Mouse (Mus musculus): Measurements from ENCODE around the gene S100a16. TPM values are rescaled to one million over a fixed set of nuclear protein-coding genes. Genes with fewer than 3 reads are reported as not detected.
A peak's percentile ranks its signal among the peaks of the same experiment; 100 is the strongest.

S100a16 gene
- polyA plus RNA-seq (2014; fragmentation: Nextera tagmentation; extraction: Ambion mirVana): 22.5 and 33.3 TPM in 2 replicates

- no peaks in the 10 kb centered on the region for H3K4me1 ChIP-seq (ENCODE audit: control insufficient read depth, insufficient read depth, low read length)
- no peak for ATAC-seq (ENCODE audit: low read depth)
- H3K4me2 ChIP-seq (ENCODE audit: low read depth, low read length): no peak within 1 kb of the TSS
- no peaks in the 10 kb centered on the region for H3K9me3 ChIP-seq (ENCODE audit: control insufficient read depth, low read length)
- no peak within 1 kb of the TSS for H3K27ac ChIP-seq (ENCODE audit: low read depth, low read length)
- H3K4me3 ChIP-seq (ENCODE audit: low read depth, low read length): no peak within 1 kb of the TSS
- H3K36me3 ChIP-seq (ENCODE audit: control insufficient read depth, insufficient read depth, low read length): no peaks in the 10 kb centered on the region
- WGBS: 53% methylated on average over 10 of the region's 10 CpGs
- H3K27me3 ChIP-seq (ENCODE audit: control insufficient read depth, insufficient read depth, low read length): no peaks in the 10 kb centered on the region
- H3K9ac ChIP-seq (replicated peaks; ENCODE audit: low read depth, low read length): no peak within 1 kb of the TSS
Measured at GRCm38 (mm10) chr3:90537141-90537904, at the start of gene S100a16. TSS of gene S100a16 (plus strand) at chr3:90537254.

- ATAC-seq (ENCODE audit: low read depth): no peak
- no peak overlapping the region for H3K4me2 ChIP-seq (ENCODE audit: low read depth, low read length)
- H3K9me3 ChIP-seq (ENCODE audit: control insufficient read depth, low read length): no peaks in the 10 kb centered on the region
- no peak overlapping the region for H3K4me3 ChIP-seq (ENCODE audit: low read depth, low read length)
- H3K36me3 ChIP-seq (ENCODE audit: control insufficient read depth, insufficient read depth, low read length): peaks cover 55% of the 10 kb centered on the region
- no peaks in the 10 kb centered on the region for H3K27me3 ChIP-seq (ENCODE audit: control insufficient read depth, insufficient read depth, low read length)
- H3K9ac ChIP-seq (replicated peaks; ENCODE audit: low read depth, low read length): no peak overlapping the region
- peaks cover 7% of the 10 kb centered on the region; the same call in 1 of the 2 replicates for H3K4me1 ChIP-seq (ENCODE audit: control insufficient read depth, insufficient read depth, low read length)
- no peak overlapping the region for H3K27ac ChIP-seq (ENCODE audit: low read depth, low read length)
- 93% methylated on average over 6 of the region's 6 CpGs for WGBS
Measured at GRCm38 (mm10) chr3:90488576-90488975, 48.5 kb upstream of the S100a16 start.

- peak within 1 kb of the TSS; percentile 73 for H3K4me3 ChIP-seq (ENCODE audit: low read depth, low read length)
- peak within 1 kb of the TSS; percentile 74 for H3K9ac ChIP-seq (replicated peaks; ENCODE audit: low read depth, low read length)
- peaks cover 7% of the 10 kb centered on the region; the same call in 1 of the 2 replicates for H3K4me1 ChIP-seq (ENCODE audit: control insufficient read depth, insufficient read depth, low read length)
- peak within 1 kb of the TSS; percentile 64 for H3K4me2 ChIP-seq (ENCODE audit: low read depth, low read length)
- ATAC-seq (ENCODE audit: low read depth): peak; percentile 98
- H3K9me3 ChIP-seq (ENCODE audit: control insufficient read depth, low read length): no peaks in the 10 kb centered on the region
- peaks cover 39% of the 10 kb centered on the region for H3K36me3 ChIP-seq (ENCODE audit: control insufficient read depth, insufficient read depth, low read length)
- H3K27ac ChIP-seq (ENCODE audit: low read depth, low read length): 0 out of 2 replicates have a peak within 1 kb of the TSS, but pooled peaks have one; percentile 55
- WGBS: under 1% methylated on average over 37 of the region's 37 CpGs
- H3K27me3 ChIP-seq (ENCODE audit: control insufficient read depth, insufficient read depth, low read length): no peaks in the 10 kb centered on the region
Measured at GRCm38 (mm10) chr3:90490696-90491256, 46.3 kb upstream of the S100a16 start, which contains the start of gene Snapin. TSS of gene Snapin (minus strand) at chr3:90491033.

GRCm38 (mm10) chr3:90491350-90491749, 45.7 kb upstream of the S100a16 start:
- Histone ChIP-seq H3K4me3 (ENCODE audit: low read depth, low read length) (no peak overlapping the region), H3K9me3 (ENCODE audit: control insufficient read depth, low read length) (no peaks in the 10 kb centered on the region), H3K9ac (replicated peaks; ENCODE audit: low read depth, low read length) (no peak overlapping the region), H3K36me3 (ENCODE audit: control insufficient read depth, insufficient read depth, low read length) (peaks cover 38% of the 10 kb centered on the region), H3K27ac (ENCODE audit: low read depth, low read length) (no peak overlapping the region), H3K4me1 (ENCODE audit: control insufficient read depth, insufficient read depth, low read length) (peaks cover 7% of the 10 kb centered on the region; the same call in 1 of the 2 replicates), H3K27me3 (ENCODE audit: control insufficient read depth, insufficient read depth, low read length) (no peaks in the 10 kb centered on the region), H3K4me2 (ENCODE audit: low read depth, low read length) (no peak overlapping the region)
- 42% methylated on average over 2 of the region's 2 CpGs for WGBS
- no peak for ATAC-seq (ENCODE audit: low read depth)

- ATAC-seq (ENCODE audit: low read depth): no peak
- Histone ChIP-seq H3K4me2 (ENCODE audit: low read depth, low read length) (no peak overlapping the region), H3K9ac (replicated peaks; ENCODE audit: low read depth, low read length) (no peak overlapping the region), H3K4me1 (ENCODE audit: control insufficient read depth, insufficient read depth, low read length) (peaks cover 7% of the 10 kb centered on the region; the same call in 1 of the 2 replicates), H3K9me3 (ENCODE audit: control insufficient read depth, low read length) (no peaks in the 10 kb centered on the region), H3K4me3 (ENCODE audit: low read depth, low read length) (no peak overlapping the region), H3K27ac (ENCODE audit: low read depth, low read length) (no peak overlapping the region), H3K36me3 (ENCODE audit: control insufficient read depth, insufficient read depth, low read length) (peaks cover 30% of the 10 kb centered on the region), H3K27me3 (ENCODE audit: control insufficient read depth, insufficient read depth, low read length) (no peaks in the 10 kb centered on the region)
- WGBS: 46% methylated on average over 4 of the region's 4 CpGs
Measured at GRCm38 (mm10) chr3:90493831-90494540, 43.1 kb upstream of the S100a16 start.

- H3K36me3 ChIP-seq (ENCODE audit: control insufficient read depth, insufficient read depth, low read length): peaks cover 28% of the 10 kb centered on the region
- H3K27ac ChIP-seq (ENCODE audit: low read depth, low read length): no peak overlapping the region
- no peaks in the 10 kb centered on the region for H3K9me3 ChIP-seq (ENCODE audit: control insufficient read depth, low read length)
- no peak overlapping the region for H3K4me2 ChIP-seq (ENCODE audit: low read depth, low read length)
- H3K27me3 ChIP-seq (ENCODE audit: control insufficient read depth, insufficient read depth, low read length): no peaks in the 10 kb centered on the region
- H3K9ac ChIP-seq (replicated peaks; ENCODE audit: low read depth, low read length): no peak overlapping the region
- no peak for ATAC-seq (ENCODE audit: low read depth)
- WGBS: 94% methylated on average over 7 of the region's 7 CpGs
- H3K4me1 ChIP-seq (ENCODE audit: control insufficient read depth, insufficient read depth, low read length): no peaks in the 10 kb centered on the region
- no peak overlapping the region for H3K4me3 ChIP-seq (ENCODE audit: low read depth, low read length)
Measured at GRCm38 (mm10) chr3:90495850-90496525, 41.1 kb upstream of the S100a16 start.

GRCm38 (mm10) chr3:90497597-90497996, 39.5 kb upstream of the S100a16 start:
- Histone ChIP-seq H3K4me1 (ENCODE audit: control insufficient read depth, insufficient read depth, low read length) (no peaks in the 10 kb centered on the region), H3K4me2 (ENCODE audit: low read depth, low read length) (no peak overlapping the region), H3K27me3 (ENCODE audit: control insufficient read depth, insufficient read depth, low read length) (no peaks in the 10 kb centered on the region), H3K4me3 (ENCODE audit: low read depth, low read length) (no peak overlapping the region), H3K36me3 (ENCODE audit: control insufficient read depth, insufficient read depth, low read length) (peaks cover 42% of the 10 kb centered on the region), H3K9ac (replicated peaks; ENCODE audit: low read depth, low read length) (no peak overlapping the region), H3K27ac (ENCODE audit: low read depth, low read length) (no peak overlapping the region), H3K9me3 (ENCODE audit: control insufficient read depth, low read length) (no peaks in the 10 kb centered on the region)
- ATAC-seq (ENCODE audit: low read depth): no peak

- Histone ChIP-seq H3K9me3 (ENCODE audit: control insufficient read depth, low read length) (no peaks in the 10 kb centered on the region), H3K4me2 (ENCODE audit: low read depth, low read length) (no peak overlapping the region), H3K27ac (ENCODE audit: low read depth, low read length) (no peak overlapping the region), H3K4me3 (ENCODE audit: low read depth, low read length) (no peak overlapping the region), H3K4me1 (ENCODE audit: control insufficient read depth, insufficient read depth, low read length) (peaks cover 25% of the 10 kb centered on the region), H3K36me3 (ENCODE audit: control insufficient read depth, insufficient read depth, low read length) (peaks cover 63% of the 10 kb centered on the region), H3K9ac (replicated peaks; ENCODE audit: low read depth, low read length) (no peak overlapping the region), H3K27me3 (ENCODE audit: control insufficient read depth, insufficient read depth, low read length) (no peaks in the 10 kb centered on the region)
- WGBS: 91% methylated on average over 4 of the region's 4 CpGs
- no peak for ATAC-seq (ENCODE audit: low read depth)
Measured at GRCm38 (mm10) chr3:90503444-90503843, 33.6 kb upstream of the S100a16 start.

Data from neural tube, embryonic 14.5 days (tissue).